Mouse (Mus musculus) MEL (cell line): ENCODE data around the gene Ppip5k2. TPM values are rescaled to one million over a fixed set of nuclear protein-coding genes. Genes with fewer than 3 reads are reported as not detected.

Source experiments
- DNase-seq: peaks from one replicate; pipeline ENCODE4 v3.0.0; 2011; ENCODE audit warnings: low read depth, low spot score
- H3K27ac ChIP-seq: 2 replicates; pipeline ENCODE4 v1.5.1; 2012; ENCODE audit warnings: low read depth, mild to moderate bottlenecking, control low read depth, low read length, moderate library complexity; ENCODE audit not compliant: control insufficient read depth
- H3K27me3 ChIP-seq, 2 experiments: fragments of 150-350 bp in 1 of 2; sonication (generic) in 1 of 2; 2 replicates each; pipeline ENCODE4 v1.6.1; 2012; ENCODE audit warnings: low read length in 2 of 2, mild to moderate bottlenecking in 2 of 2, improper control_type of control experiment in 1 of 2, moderate library complexity in 1 of 2; ENCODE audit not compliant: insufficient read depth in 2 of 2, control insufficient read depth in 1 of 2
- H3K36me3 ChIP-seq, 2 experiments: 2 replicates each; pipeline ENCODE4 v1.6.1; 2012 to 2014; ENCODE audit warnings: low read length in 2 of 2, improper control_type of control experiment in 1 of 2, inconsistent platforms in 1 of 2, mild to moderate bottlenecking in 1 of 2; ENCODE audit not compliant: insufficient read depth in 2 of 2, control insufficient read depth in 1 of 2
- H3K4me1 ChIP-seq, 2 experiments: fragments of 150-350 bp in 1 of 2; sonication (generic) in 1 of 2; 2 replicates each; pipeline ENCODE4 v1.6.1; 2012; ENCODE audit warnings: low read length in 2 of 2, improper control_type of control experiment in 1 of 2, mild to moderate bottlenecking in 1 of 2; ENCODE audit not compliant: insufficient read depth in 2 of 2, control insufficient read depth in 1 of 2
- H3K4me3 ChIP-seq, 2 experiments: fragments of 150-350 bp in 1 of 2; sonication (generic) in 1 of 2; 2 replicates each; pipeline ENCODE4 v1.5.1; 2012; ENCODE audit warnings: low read depth in 2 of 2, low read length in 2 of 2, mild to moderate bottlenecking in 2 of 2, moderate library complexity in 2 of 2, control low read depth in 1 of 2, improper control_type of control experiment in 1 of 2; ENCODE audit not compliant: control insufficient read depth in 1 of 2, insufficient read depth in 1 of 2
- H3K79me2 ChIP-seq: 2 replicates; pipeline ENCODE4 v1.6.1; 2012; ENCODE audit warnings: mild to moderate bottlenecking, low read length, moderate library complexity; ENCODE audit not compliant: control insufficient read depth, poor library complexity, insufficient read depth
- H3K9ac ChIP-seq: 2 replicates; pipeline ENCODE4 v1.6.1; 2012; ENCODE audit warnings: low read depth, mild to moderate bottlenecking, control low read depth, low read length, moderate library complexity; ENCODE audit not compliant: control insufficient read depth, poor library complexity, severe bottlenecking
- H3K9me3 ChIP-seq: fragments of 150-350 bp; sonication (generic); replicated peaks from 2 replicates; pipeline ENCODE4 v1.6.1; 2012; ENCODE audit warnings: mild to moderate bottlenecking, low read length, improper control_type of control experiment, moderate library complexity; ENCODE audit not compliant: insufficient read depth
- CHD1 ChIP-seq: IDR thresholded peaks from 2 replicates; pipeline ENCODE4 v1.6.1; 2012; ENCODE audit warnings: low read depth, mild to moderate bottlenecking, inconsistent platforms, low read length, improper control_type of control experiment
- E2F4 ChIP-seq: IDR thresholded peaks from 2 replicates; pipeline ENCODE4 v1.6.1; 2011; ENCODE audit warnings: low read depth, low read length, improper control_type of control experiment, borderline replicate concordance
- ELF1 ChIP-seq: IDR thresholded peaks from 2 replicates; pipeline ENCODE4 v1.6.1; 2014; ENCODE audit warnings: low read depth, mild to moderate bottlenecking, inconsistent platforms, low read length, improper control_type of control experiment, moderate library complexity
- EP300 ChIP-seq, 2 experiments: IDR thresholded peaks; 2 replicates each; pipeline ENCODE4 v1.6.1; 2011; ENCODE audit warnings: improper control_type of control experiment in 2 of 2, low read length in 2 of 2, low read depth in 1 of 2, mild to moderate bottlenecking in 1 of 2
- HCFC1 ChIP-seq: IDR thresholded peaks from 2 replicates; pipeline ENCODE4 v1.6.1; 2012; ENCODE audit warnings: low read depth, mild to moderate bottlenecking, inconsistent platforms, low read length, improper control_type of control experiment, moderate library complexity
- MAFK ChIP-seq: IDR thresholded peaks from 2 replicates; pipeline ENCODE4 v1.6.1; 2011; ENCODE audit warnings: low read depth, mild to moderate bottlenecking, low read length, improper control_type of control experiment, borderline replicate concordance
- MYB ChIP-seq: IDR thresholded peaks from 2 replicates; pipeline ENCODE4 v1.6.1; 2011; ENCODE audit warnings: mild to moderate bottlenecking, low read depth, low read length, improper control_type of control experiment
- NELFE ChIP-seq: IDR thresholded peaks from 2 replicates; pipeline ENCODE4 v1.6.1; 2011; ENCODE audit warnings: low read depth, low read length, improper control_type of control experiment
- RCOR1 ChIP-seq: IDR thresholded peaks from 2 replicates; pipeline ENCODE4 v1.6.1; 2012; ENCODE audit warnings: low read depth, mild to moderate bottlenecking, inconsistent platforms, low read length, improper control_type of control experiment
- TBP ChIP-seq: IDR thresholded peaks from 2 replicates; pipeline ENCODE4 v1.8.0; 2011; ENCODE audit warnings: low read depth, low read length, improper control_type of control experiment
- TCF12 ChIP-seq: IDR thresholded peaks from 2 replicates; pipeline ENCODE4 v1.6.1; 2014; ENCODE audit warnings: low read depth, mild to moderate bottlenecking, inconsistent platforms, low read length, improper control_type of control experiment, moderate library complexity
- USF2 ChIP-seq, 2 experiments: IDR thresholded peaks; 2 replicates each; pipeline ENCODE4 v1.6.1; 2011 to 2012; ENCODE audit warnings: improper control_type of control experiment in 2 of 2, low read length in 2 of 2, borderline replicate concordance in 1 of 2, inconsistent platforms in 1 of 2, low read depth in 1 of 2, mild to moderate bottlenecking in 1 of 2; ENCODE audit not compliant: insufficient read depth in 1 of 2
- polyA plus RNA-seq, 2 experiments: library from polyadenylated mRNA; stranded (reverse) in 1 of 2; unstranded in 1 of 2; fragments of >175 nt in 1 of 2; fragments of >200 nt in 1 of 2; gene quantifications; 2 replicates each; pipeline versions ENCODE4 v1.2.1 to v1.2.4; 2012; ENCODE audit warnings: low replicate concordance in 2 of 2, low read depth in 1 of 2; ENCODE audit not compliant: insufficient read length in 2 of 2, insufficient read depth in 1 of 2, missing spikeins in 1 of 2
- total RNA-seq: library from RNA; depleted of rRNA; stranded (reverse); fragments of 300-350 nt; gene quantifications from 2 replicates; pipeline ENCODE4 v1.2.3, GENCODE M21; 2012

Ppip5k2 gene
- total and polyA plus RNA-seq, 3 experiments: 47.2 to 651 (median 60.7) TPM

GRCm38 (mm10) chr1:97753216-97753615 is 17.0 kb downstream of the Ppip5k2 start:
- no peak overlapping the region for H3K9ac ChIP-seq
- no peaks in the 10 kb centered on the region for H3K9me3 ChIP-seq
- no peak overlapping the region for H3K4me3 ChIP-seq
- DNase-seq: no peak
- H3K4me1 ChIP-seq: peaks cover 0 to 9% of the 10 kb centered on the region in 2 experiments; a peak in 3 of 4 replicates
- TF ChIP-seq USF2 (IDR thresholded peaks at IDR 0.05; ENCODE audit: borderline replicate concordance in 1 of 2, insufficient read depth in 1 of 2, low read depth in 1 of 2, low read length in 2 of 2) (no peak), EP300 (IDR thresholded peaks at IDR 0.05; ENCODE audit: low read depth in 1 of 2, low read length in 2 of 2) (peak in 1 of 2 experiments; percentile 12; a peak in 1 of 4 replicates), TCF12 (0 out of 2 replicates have a peak, but pooled peaks have one; percentile 30), CHD1 (no peak), NELFE (no peak), MYB (no peak)
- no peak overlapping the region for H3K27ac ChIP-seq
- H3K27me3 ChIP-seq: no peaks in the 10 kb centered on the region
- peaks cover 12 to 79% of the 10 kb centered on the region in 2 experiments for H3K36me3 ChIP-seq
- no peaks in the 10 kb centered on the region; the same call in 1 of the 2 replicates for H3K79me2 ChIP-seq

DNA sequence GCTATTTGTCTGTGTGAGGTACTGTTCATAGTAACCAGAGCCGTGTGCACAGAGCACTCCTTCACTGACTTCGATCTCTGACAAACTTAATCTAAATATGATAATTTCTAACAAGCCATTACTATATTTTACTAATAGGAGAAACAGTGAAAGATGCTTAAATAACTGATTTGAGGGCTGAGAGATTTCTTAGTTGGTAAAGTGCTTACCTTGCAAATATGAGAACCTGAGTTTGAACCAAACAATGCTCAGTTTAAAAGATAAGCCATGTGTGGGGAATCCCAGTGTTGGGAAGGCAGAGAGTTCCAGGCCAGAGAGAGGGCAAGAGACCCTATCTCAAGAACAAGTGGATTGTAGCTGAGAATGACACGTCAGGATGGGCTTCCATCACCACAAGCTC is 22.0 kb downstream of the Ppip5k2 start:
- H3K27ac ChIP-seq: no peak overlapping the region
- H3K27me3 ChIP-seq: no peaks in the 10 kb centered on the region
- H3K4me3 ChIP-seq: no peak overlapping the region
- peaks cover 3 to 5% of the 10 kb centered on the region in 2 experiments; a peak in 2 of 4 replicates for H3K4me1 ChIP-seq
- no peak for DNase-seq
- H3K79me2 ChIP-seq: no peaks in the 10 kb centered on the region
- peaks cover 12 to 83% of the 10 kb centered on the region in 2 experiments for H3K36me3 ChIP-seq
- H3K9ac ChIP-seq: no peak overlapping the region
- no peaks in the 10 kb centered on the region for H3K9me3 ChIP-seq
- peak; percentile 60; the same call in 1 of the 2 replicates for TF ChIP-seq MAFK
- no peak for TF ChIP-seq HCFC1
- no peak for TF ChIP-seq RCOR1
- no peak for TF ChIP-seq E2F4

- TF ChIP-seq ELF1 (no peak), TBP (no peak), HCFC1 (no peak)
- H3K27ac ChIP-seq: no peak overlapping the region
- no peaks in the 10 kb centered on the region for H3K9me3 ChIP-seq
- peaks cover 22 to 79% of the 10 kb centered on the region in 2 experiments for H3K36me3 ChIP-seq
- no peaks in the 10 kb centered on the region for H3K79me2 ChIP-seq
- peaks cover 11 to 14% of the 10 kb centered on the region in 2 experiments for H3K4me1 ChIP-seq
- no peaks in the 10 kb centered on the region for H3K27me3 ChIP-seq
- no peak overlapping the region for H3K4me3 ChIP-seq
- no peak overlapping the region for H3K9ac ChIP-seq
- no peak for DNase-seq
These were observed 23.9 kb downstream of the Ppip5k2 start for GRCm38 (mm10) chr1:97746261-97746660.
